Mouse (Mus musculus): ENCODE measurements around the gene Ivd.

GRCm38 (mm10) chr2:118925952-118926351 is 64.2 kb downstream of the Ivd start:
- TF ChIP-seq CTCF (IDR thresholded peaks at IDR 0.05; ENCODE audit: low read depth) (no peak), EP300 (IDR thresholded peaks at IDR 0.05; ENCODE audit: low read depth) (no peak)

Measured in liver, postnatal 0 days (tissue).